Mouse (Mus musculus): ENCODE results near the gene Xpr1.
A peak's percentile ranks its signal among the peaks of the same experiment; 100 is the strongest.
"Not testable (repeated sequence)": the region's sequence is repeated elsewhere in the genome, so short reads cannot be mapped to it uniquely, and the experiment has no call there.

Xpr1 gene

GRCm38 (mm10) chr1:155320091-155320833 is 97.0 kb downstream of the Xpr1 start:
- DNase-seq (ENCODE audit: low spot score) = no peak

- DNase-seq (ENCODE audit: low spot score) = no peak
Observed at GRCm38 (mm10) chr1:155319513-155319912, 97.7 kb downstream of the Xpr1 start.

GRCm38 (mm10) chr1:155311672-155312071 is 105.5 kb downstream of the Xpr1 start:
- DNase-seq (ENCODE audit: low spot score) = no peak

GRCm38 (mm10) chr1:155306879-155307278 is 110.3 kb downstream of the Xpr1 start:
- DNase-seq (ENCODE audit: low spot score) = no peak

- no peak for DNase-seq (ENCODE audit: low spot score)
Observed at GRCm38 (mm10) chr1:155303402-155303801, 113.8 kb downstream of the Xpr1 start.

- DNase-seq (ENCODE audit: low spot score) = no peak
Observed at GRCm38 (mm10) chr1:155297615-155298014, 119.6 kb downstream of the Xpr1 start.

GRCm38 (mm10) chr1:155297203-155297602 is 120.0 kb downstream of the Xpr1 start:
- no peak for DNase-seq (ENCODE audit: low spot score)

GRCm38 (mm10) chr1:155293446-155293845 is 123.8 kb downstream of the Xpr1 start:
- no peak for DNase-seq (ENCODE audit: low spot score)

GRCm38 (mm10) chr1:155289411-155289810 is 127.8 kb downstream of the Xpr1 start:
- no peak for DNase-seq (ENCODE audit: low spot score)

GRCm38 (mm10) chr1:155288033-155288432 is 129.2 kb downstream of the Xpr1 start:
- DNase-seq (ENCODE audit: low spot score) = no peak

GRCm38 (mm10) chr1:155283808-155284207 is 133.4 kb downstream of the Xpr1 start:
- DNase-seq (ENCODE audit: low spot score) = no peak

GRCm38 (mm10) chr1:155281003-155281793 is 136.0 kb downstream of the Xpr1 start:
- DNase-seq (ENCODE audit: low spot score) = peak; percentile 52

- no peak for DNase-seq (ENCODE audit: low spot score)
Observed at GRCm38 (mm10) chr1:155280306-155280705, 136.9 kb downstream of the Xpr1 start.

- DNase-seq (ENCODE audit: low spot score) = no peak
Observed at GRCm38 (mm10) chr1:155276381-155277033, 140.7 kb downstream of the Xpr1 start.

- no peak for DNase-seq (ENCODE audit: low spot score)
Observed at GRCm38 (mm10) chr1:155275793-155276192, 141.4 kb downstream of the Xpr1 start.

GRCm38 (mm10) chr1:155274976-155275375 is 142.2 kb downstream of the Xpr1 start:
- no peak for DNase-seq (ENCODE audit: low spot score)

- no peak for DNase-seq (ENCODE audit: low spot score)
Observed at GRCm38 (mm10) chr1:155272953-155273352, 144.3 kb downstream of the Xpr1 start.

- not testable (repeated sequence) for DNase-seq (ENCODE audit: low spot score)
Observed at GRCm38 (mm10) chr1:155262496-155262895, 154.7 kb downstream of the Xpr1 start.

GRCm38 (mm10) chr1:155254309-155254708 is 162.9 kb downstream of the Xpr1 start:
- no peak for DNase-seq (ENCODE audit: low spot score)

GRCm38 (mm10) chr1:155253126-155253525 is 164.1 kb downstream of the Xpr1 start:
- no peak for DNase-seq (ENCODE audit: low spot score)

GRCm38 (mm10) chr1:155252631-155253121 is 164.5 kb downstream of the Xpr1 start:
- no peak for DNase-seq (ENCODE audit: low spot score)

GRCm38 (mm10) chr1:155251596-155251995 is 165.6 kb downstream of the Xpr1 start:
- DNase-seq (ENCODE audit: low spot score) = no peak

Data from ovary, adult 18-20 months (tissue).